Mouse (Mus musculus): ENCODE data around the gene Aqp2. TPM values are rescaled to one million over a fixed set of nuclear protein-coding genes. Genes with fewer than 3 reads are reported as not detected.

Gene Aqp2
- polyA plus RNA-seq, 1 experiment from 2014 or later = not detected

- Histone ChIP-seq H3K27ac (ENCODE audit: low read length) (no peak overlapping the region), H3K27me3 (replicated peaks; ENCODE audit: control insufficient read depth, insufficient read depth, low read length) (no peaks in the 10 kb centered on the region), H3K36me3 (ENCODE audit: control insufficient read depth, insufficient read depth) (no peaks in the 10 kb centered on the region), H3K4me2 (ENCODE audit: low read length) (no peak overlapping the region), H3K4me1 (replicated peaks; ENCODE audit: control insufficient read depth, insufficient read depth, low read length) (no peaks in the 10 kb centered on the region), H3K9me3 (ENCODE audit: control insufficient read depth, low read length) (no peaks in the 10 kb centered on the region), H3K4me3 (replicated peaks; ENCODE audit: low read length) (no peak overlapping the region), H3K9ac (replicated peaks; ENCODE audit: low read depth, low read length) (no peak overlapping the region)
- 82% methylated on average over 6 of the region's 6 CpGs for WGBS
- ATAC-seq = no peak
These were observed 25.1 kb upstream of the Aqp2 start for GRCm38 (mm10) chr15:99553767-99554166.

- Histone ChIP-seq H3K4me2 (ENCODE audit: low read length) (no peak overlapping the region), H3K4me3 (replicated peaks; ENCODE audit: low read length) (no peak overlapping the region), H3K4me1 (replicated peaks; ENCODE audit: control insufficient read depth, insufficient read depth, low read length) (no peaks in the 10 kb centered on the region), H3K27ac (ENCODE audit: low read length) (no peak overlapping the region), H3K9ac (replicated peaks; ENCODE audit: low read depth, low read length) (no peak overlapping the region), H3K27me3 (replicated peaks; ENCODE audit: control insufficient read depth, insufficient read depth, low read length) (no peaks in the 10 kb centered on the region), H3K9me3 (ENCODE audit: control insufficient read depth, low read length) (no peaks in the 10 kb centered on the region), H3K36me3 (ENCODE audit: control insufficient read depth, insufficient read depth) (no peaks in the 10 kb centered on the region)
- WGBS = 89% methylated on average over 1 of the region's 1 CpGs
- ATAC-seq = no peak
These were observed 19.9 kb upstream of the Aqp2 start for GRCm38 (mm10) chr15:99558947-99559346.

- Histone ChIP-seq H3K4me3 (replicated peaks; ENCODE audit: low read length) (no peak overlapping the region), H3K9ac (replicated peaks; ENCODE audit: low read depth, low read length) (no peak overlapping the region), H3K9me3 (ENCODE audit: control insufficient read depth, low read length) (no peaks in the 10 kb centered on the region), H3K4me1 (replicated peaks; ENCODE audit: control insufficient read depth, insufficient read depth, low read length) (no peaks in the 10 kb centered on the region), H3K4me2 (ENCODE audit: low read length) (no peak overlapping the region), H3K27ac (ENCODE audit: low read length) (no peak overlapping the region), H3K36me3 (ENCODE audit: control insufficient read depth, insufficient read depth) (no peaks in the 10 kb centered on the region), H3K27me3 (replicated peaks; ENCODE audit: control insufficient read depth, insufficient read depth, low read length) (no peaks in the 10 kb centered on the region)
- ATAC-seq = no peak
- whole genome bisulfite sequencing = 46% methylated on average over 10 of the region's 10 CpGs
These were observed 18.6 kb upstream of the Aqp2 start for GRCm38 (mm10) chr15:99560246-99560645.

- Histone ChIP-seq H3K36me3 (ENCODE audit: control insufficient read depth, insufficient read depth) (no peaks in the 10 kb centered on the region), H3K27me3 (replicated peaks; ENCODE audit: control insufficient read depth, insufficient read depth, low read length) (no peaks in the 10 kb centered on the region), H3K4me3 (replicated peaks; ENCODE audit: low read length) (no peak overlapping the region), H3K9ac (replicated peaks; ENCODE audit: low read depth, low read length) (no peak overlapping the region), H3K4me2 (ENCODE audit: low read length) (no peak overlapping the region), H3K27ac (ENCODE audit: low read length) (no peak overlapping the region), H3K4me1 (replicated peaks; ENCODE audit: control insufficient read depth, insufficient read depth, low read length) (no peaks in the 10 kb centered on the region), H3K9me3 (ENCODE audit: control insufficient read depth, low read length) (no peaks in the 10 kb centered on the region)
- ATAC-seq = no peak
- 80% methylated on average over 4 of the region's 4 CpGs for whole genome bisulfite sequencing
These were observed 11.5 kb upstream of the Aqp2 start for GRCm38 (mm10) chr15:99567371-99567770.

GRCm38 (mm10) chr15:99568682-99569081 lies 10.2 kb upstream of the Aqp2 start:
- Histone ChIP-seq H3K4me2 (ENCODE audit: low read length) (no peak overlapping the region), H3K4me1 (replicated peaks; ENCODE audit: control insufficient read depth, insufficient read depth, low read length) (no peaks in the 10 kb centered on the region), H3K9me3 (ENCODE audit: control insufficient read depth, low read length) (no peaks in the 10 kb centered on the region), H3K36me3 (ENCODE audit: control insufficient read depth, insufficient read depth) (no peaks in the 10 kb centered on the region), H3K9ac (replicated peaks; ENCODE audit: low read depth, low read length) (no peak overlapping the region), H3K27me3 (replicated peaks; ENCODE audit: control insufficient read depth, insufficient read depth, low read length) (no peaks in the 10 kb centered on the region), H3K4me3 (replicated peaks; ENCODE audit: low read length) (no peak overlapping the region), H3K27ac (ENCODE audit: low read length) (no peak overlapping the region)
- no peak for ATAC-seq
- WGBS = 79% methylated on average over 6 of the region's 6 CpGs

- Histone ChIP-seq H3K4me2 (ENCODE audit: low read length) (no peak overlapping the region), H3K36me3 (ENCODE audit: control insufficient read depth, insufficient read depth) (no peaks in the 10 kb centered on the region), H3K4me1 (replicated peaks; ENCODE audit: control insufficient read depth, insufficient read depth, low read length) (no peaks in the 10 kb centered on the region), H3K9me3 (ENCODE audit: control insufficient read depth, low read length) (no peaks in the 10 kb centered on the region), H3K27ac (ENCODE audit: low read length) (no peak overlapping the region), H3K4me3 (replicated peaks; ENCODE audit: low read length) (no peak overlapping the region), H3K9ac (replicated peaks; ENCODE audit: low read depth, low read length) (no peak overlapping the region), H3K27me3 (replicated peaks; ENCODE audit: control insufficient read depth, insufficient read depth, low read length) (no peaks in the 10 kb centered on the region)
- ATAC-seq = no peak
- 78% methylated on average over 10 of the region's 10 CpGs for WGBS
These were observed 9.7 kb upstream of the Aqp2 start for GRCm38 (mm10) chr15:99569123-99569522.

- H3K27me3 ChIP-seq (replicated peaks; ENCODE audit: control insufficient read depth, insufficient read depth, low read length) = peaks cover 63% of the 10 kb centered on the region
- peaks cover 23% of the 10 kb centered on the region for H3K4me1 ChIP-seq (replicated peaks; ENCODE audit: control insufficient read depth, insufficient read depth, low read length)
- peak overlapping the region; percentile 55 for H3K4me2 ChIP-seq (ENCODE audit: low read length)
- H3K9me3 ChIP-seq (ENCODE audit: control insufficient read depth, low read length) = no peaks in the 10 kb centered on the region
- peak; percentile 63 for ATAC-seq
- H3K9ac ChIP-seq (replicated peaks; ENCODE audit: low read depth, low read length) = peak overlapping the region; percentile 56
- under 1% methylated on average over 51 of the region's 54 CpGs for WGBS
- no peaks in the 10 kb centered on the region for H3K36me3 ChIP-seq (ENCODE audit: control insufficient read depth, insufficient read depth)
- no peak overlapping the region for H3K27ac ChIP-seq (ENCODE audit: low read length)
- H3K4me3 ChIP-seq (replicated peaks; ENCODE audit: low read length) = peak overlapping the region; percentile 34
These were observed 4.8 kb downstream of the Aqp2 start for GRCm38 (mm10) chr15:99583463-99584344.

- WGBS = 2% methylated on average over 24 of the region's 24 CpGs
- ATAC-seq = no peak
- H3K9me3 ChIP-seq (ENCODE audit: control insufficient read depth, low read length) = no peaks in the 10 kb centered on the region
- peaks cover 72% of the 10 kb centered on the region for H3K27me3 ChIP-seq (replicated peaks; ENCODE audit: control insufficient read depth, insufficient read depth, low read length)
- peaks cover 23% of the 10 kb centered on the region for H3K4me1 ChIP-seq (replicated peaks; ENCODE audit: control insufficient read depth, insufficient read depth, low read length)
- H3K27ac ChIP-seq (ENCODE audit: low read length) = no peak overlapping the region
- H3K4me2 ChIP-seq (ENCODE audit: low read length) = peak overlapping the region; percentile 35
- no peaks in the 10 kb centered on the region for H3K36me3 ChIP-seq (ENCODE audit: control insufficient read depth, insufficient read depth)
- H3K9ac ChIP-seq (replicated peaks; ENCODE audit: low read depth, low read length) = peak overlapping the region; percentile 12; the same call in 1 of the 2 replicates
- peak overlapping the region; percentile 10 for H3K4me3 ChIP-seq (replicated peaks; ENCODE audit: low read length)
These were observed 5.8 kb downstream of the Aqp2 start for GRCm38 (mm10) chr15:99584407-99585202.

- no peaks in the 10 kb centered on the region for H3K9me3 ChIP-seq (ENCODE audit: control insufficient read depth, low read length)
- no peaks in the 10 kb centered on the region for H3K36me3 ChIP-seq (ENCODE audit: control insufficient read depth, insufficient read depth)
- H3K27me3 ChIP-seq (replicated peaks; ENCODE audit: control insufficient read depth, insufficient read depth, low read length) = peaks cover 81% of the 10 kb centered on the region
- H3K9ac ChIP-seq (replicated peaks; ENCODE audit: low read depth, low read length) = no peak overlapping the region
- no peak overlapping the region for H3K27ac ChIP-seq (ENCODE audit: low read length)
- ATAC-seq = no peak
- H3K4me2 ChIP-seq (ENCODE audit: low read length) = no peak overlapping the region
- H3K4me1 ChIP-seq (replicated peaks; ENCODE audit: control insufficient read depth, insufficient read depth, low read length) = peaks cover 26% of the 10 kb centered on the region
- WGBS = 75% methylated on average over 6 of the region's 6 CpGs
- no peak overlapping the region for H3K4me3 ChIP-seq (replicated peaks; ENCODE audit: low read length)
These were observed 6.9 kb downstream of the Aqp2 start for GRCm38 (mm10) chr15:99585741-99586140.

All from forebrain, embryonic 16.5 days (tissue).